Mouse (Mus musculus) cortical plate, adult 2 months (tissue): ENCODE measurements at regions not wholly inside any gene's neighbourhood (a gene's known extent, or its start where the extent isn't known, plus 50 kb on each side); places are given as distances from the start of the nearest gene placed in this dataset.

Experiments
- CTCF ChIP-seq: fragments of 200-500 bp; IDR thresholded peaks from 2 replicates; pipeline ENCODE4 v1.5.1; 2011; ENCODE audit warnings: mild to moderate bottlenecking, control low read depth, low read length; ENCODE audit not compliant: insufficient read depth; ENCODE audit errors: extremely low read depth
- POLR2A ChIP-seq: fragments of 200-500 bp; IDR thresholded peaks from 2 replicates; pipeline ENCODE4 v1.6.1; 2011; ENCODE audit warnings: mild to moderate bottlenecking, low read length, control low read depth; ENCODE audit not compliant: insufficient read depth; ENCODE audit errors: extremely low read depth

GRCm38 (mm10) chr14:62037917-62038316 is 254.5 kb upstream of the Rnaseh2b start:
- TF ChIP-seq POLR2A (no peak), CTCF (no peak)
